In the genomic region with DNA sequence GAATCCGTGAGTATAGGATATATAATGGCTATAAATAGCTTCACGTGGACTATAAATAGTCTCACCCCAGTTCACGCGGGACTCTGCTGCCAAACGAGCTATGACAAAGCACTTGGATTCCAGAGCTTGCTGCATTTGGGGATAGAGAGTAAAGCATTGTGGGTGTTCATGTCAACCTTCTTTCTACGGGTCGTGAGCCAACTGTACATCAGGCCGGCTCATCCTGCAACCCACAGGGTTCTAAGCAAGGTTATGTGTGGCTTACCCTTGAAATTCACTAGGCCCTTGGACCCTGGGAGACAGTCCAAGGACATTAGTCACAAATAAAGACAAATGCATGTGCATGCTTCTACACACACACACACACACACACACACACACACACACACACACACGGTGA, we compare ENCODE assay signal across 19 mouse cellular contexts. TPM values are rescaled to one million over a fixed set of nuclear protein-coding genes. Genes with fewer than 3 reads are reported as not detected.
DNase-seq lines count a peak whose midpoint lies in the region; ATAC-seq lines count a peak whose summit lies in the region.
"Had no signal": no experiment of that assay in that cellular context is flagged by ENCODE, and none has a peak within 500 bp of the region (broad histone marks: within the 10 kb centered on the region; RNA-seq: fewer than 3 reads in every experiment).

No protein-coding gene starts in this region.

- 21% methylated on average over 9 of the region's 9 CpGs for WGBS in heart, embryonic 14.5 days

- no peaks in the 10 kb centered on the region for H3K9me3 ChIP-seq in heart, embryonic 14.5 days (ENCODE audit: control insufficient read depth, low read length)
- H3K9me3 ChIP-seq: hindbrain, embryonic 10.5 days; liver, embryonic 13.5 days; neural tube, embryonic 13.5 days had no signal

- H3K4me1 ChIP-seq in brown adipose tissue, adult 24 weeks (ENCODE audit: control insufficient read depth, insufficient read depth, insufficient read length, low read length): peaks cover 29% of the 10 kb centered on the region
- H3K4me1 ChIP-seq in heart, embryonic 14.5 days (ENCODE audit: control insufficient read depth in 2 of 2, insufficient read depth in 2 of 2, low read length in 2 of 2): peaks cover 52 to 89% of the 10 kb centered on the region in 2 experiments

- no peak for ATAC-seq in heart, embryonic 14.5 days (ENCODE audit: insufficient number of reproducible peaks, insufficient read depth, low FRiP score, low read depth)
- ATAC-seq: activated CD4-positive, CD25-positive, alpha-beta regulatory T cell, adult 4 months had no signal

- no peak overlapping the region for H3K4me3 ChIP-seq in brown adipose tissue, adult 24 weeks (ENCODE audit: insufficient read depth, low read depth, low read length)
- H3K4me3 ChIP-seq in heart, embryonic 14.5 days (ENCODE audit: control insufficient read depth in 1 of 2, insufficient read depth in 1 of 2, low read depth in 1 of 2, low read length in 2 of 2): no peak overlapping the region
- H3K4me3 ChIP-seq: hindbrain, embryonic 10.5 days; left cerebral cortex, adult 2 months; liver, embryonic 13.5 days; neural tube, embryonic 13.5 days had no signal

- H3K36me3 ChIP-seq in heart, embryonic 14.5 days (ENCODE audit: control insufficient read depth, insufficient read depth, low read length): no peaks in the 10 kb centered on the region
- H3K36me3 ChIP-seq: hindbrain, embryonic 10.5 days; liver, embryonic 13.5 days; neural tube, embryonic 13.5 days had no signal

- H3K27ac ChIP-seq in brown adipose tissue, adult 24 weeks (replicated peaks; ENCODE audit: low read depth, low read length): peak overlapping the region; percentile 37; the same call in 1 of the 2 replicates
- peak overlapping the region; percentile 92 to 97 for H3K27ac ChIP-seq in heart, embryonic 14.5 days (replicated peaks in 1 of 2; ENCODE audit: control insufficient read depth in 1 of 2, insufficient read depth in 1 of 2, low read depth in 2 of 2, low read length in 2 of 2)
- H3K27ac ChIP-seq: hindbrain, embryonic 10.5 days; left cerebral cortex, adult 2 months; liver, embryonic 13.5 days; neural tube, embryonic 13.5 days had no signal

- no peaks in the 10 kb centered on the region for H3K27me3 ChIP-seq in heart, embryonic 14.5 days (ENCODE audit: control insufficient read depth, insufficient read depth, low read length)
- H3K27me3 ChIP-seq: liver, embryonic 13.5 days; neural tube, embryonic 13.5 days had no signal

- no peak overlapping the region for H3K4me2 ChIP-seq in heart, embryonic 14.5 days (ENCODE audit: low read length)
- H3K4me2 ChIP-seq: liver, embryonic 13.5 days; neural tube, embryonic 13.5 days had no signal

- DNase-seq in cerebellum, adult 9-11 months: peak; percentile 42
- no peak for DNase-seq in cerebellum, adult 9-10 months
- DNase-seq in 3T3-L1 (ENCODE audit: low read depth, low spot score): peak; percentile 81
- DNase-seq in thymus, adult 18-20 months: no peak
- DNase-seq in left cerebral cortex, adult 11 months (ENCODE audit: low spot score): no peak
- DNase-seq in ovary, postnatal 14 days (ENCODE audit: low spot score): no peak
- DNase-seq: cerebellum, adult 11 months; kidney, adult 18-20 months; kidney, postnatal 4 days; liver, embryonic 13.5 days; lung, postnatal 36 days; midbrain, embryonic 14.5 days; thymus, postnatal 36 days had no signal

- peak overlapping the region; percentile 39; the same call in 1 of the 2 replicates for H3K9ac ChIP-seq in heart, embryonic 14.5 days (ENCODE audit: low read length)
- H3K9ac ChIP-seq: liver, embryonic 13.5 days; neural tube, embryonic 13.5 days had no signal

RNA-seq across cellular contexts. Expression of a gene that starts 55.9 kb away (rescaled TPM):
- 55.2 and 72.4 TPM in 2 replicates for polyA plus RNA-seq in brown adipose tissue, adult 24 weeks (2012; ENCODE audit: insufficient read depth, insufficient read length, missing spikeins)
- 63.0 and 66.2 TPM in 2 replicates for polyA plus RNA-seq in heart, embryonic 14.5 days (2014; fragmentation: Nextera tagmentation; extraction: Ambion mirVana)

RNA-seq across cellular contexts. Expression of a gene that starts 59.7 kb away (rescaled TPM):
- 20.5 and 23.1 TPM in 2 replicates for polyA plus RNA-seq in brown adipose tissue, adult 24 weeks (2012; ENCODE audit: insufficient read depth, insufficient read length, missing spikeins)
- polyA plus RNA-seq in heart, embryonic 14.5 days (2014; fragmentation: Nextera tagmentation; extraction: Ambion mirVana): 15.0 and 15.6 TPM in 2 replicates

Comparison
In these comparisons a context has a peak if more than half of its experiments do, and no peak if none do; other contexts are left out.
1. DNase-seq: peak in cerebellum, adult 9-11 months (single experiment) and 3T3-L1 (single experiment); none in cerebellum, adult 9-10 months (single experiment), thymus, adult 18-20 months (0 of 2), left cerebral cortex, adult 11 months (single experiment) and ovary, postnatal 14 days (single experiment).